Mouse (Mus musculus) embryonic stem cell, embryonic (primary cell): ENCODE results near the gene Cd37.

Experiments
- CTCF ChIA-PET, 4 experiments: fragments of 300-600 bp in 2 of 4; fragments of 350-600 bp in 2 of 4; sonication (Branson Sonifier 250); formaldehyde crosslinking; loops; one replicate each; lab custom pipeline; 2022; ENCODE audit warnings: inconsistent platforms in 2 of 4; lab: Charles Lee
- POLR2A ChIA-PET, 4 experiments: fragments of 300-600 bp in 2 of 4; fragments of 350-600 bp in 2 of 4; sonication (Branson Sonifier 250); formaldehyde crosslinking; loops; one replicate each; lab custom pipeline; 2022; ENCODE audit warnings: antibody characterized with exemption in 4 of 4, inconsistent platforms in 1 of 4; lab: Charles Lee

The Cd37 gene

DNA sequence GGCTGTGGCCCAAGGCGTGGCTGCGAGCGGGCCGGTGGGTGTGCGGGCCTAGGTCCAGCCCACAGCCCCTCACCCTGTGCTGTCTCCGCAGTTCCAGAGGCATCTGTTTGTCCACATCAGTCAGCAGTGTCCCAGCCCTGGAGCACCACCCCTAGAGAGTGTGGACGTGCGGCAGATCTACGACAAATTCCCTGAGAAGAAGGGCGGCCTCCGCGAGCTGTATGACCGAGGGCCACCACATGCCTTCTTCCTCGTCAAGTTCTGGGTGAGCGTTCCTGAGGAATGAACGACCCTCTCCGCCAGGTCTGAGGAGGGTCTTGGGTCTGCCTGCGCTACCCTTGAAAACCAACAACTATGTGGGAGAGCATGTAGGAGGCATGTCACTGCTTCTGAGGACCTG is 10.4 kb downstream of the Cd37 start:
- ChIA-PET POLR2A (interaction anchor here (0.8 to 4.6 kb wide), 31 partner anchors 9 to 298 kb away, joined by 3 to 29 read pairs (median 6); partner anchors contain the start of genes Tead2 (in 4 of the 4), Cd37 (in 3 of the 4), Aldh16a1 (in 2 of the 4) and Ccdc155 (in 2 of the 4)), CTCF (interaction anchor here in 3 of 4 experiments (0.5 to 2.3 kb wide), 8 partner anchors 24 to 181 kb away, joined by 3 to 9 read pairs (median 4); partner anchors contain the start of genes Aldh16a1 (in 1 of the 3), Ccdc155 (in 1 of the 3), Kcna7 (in 1 of the 3) and Pih1d1 (in 1 of the 3))

DNA sequence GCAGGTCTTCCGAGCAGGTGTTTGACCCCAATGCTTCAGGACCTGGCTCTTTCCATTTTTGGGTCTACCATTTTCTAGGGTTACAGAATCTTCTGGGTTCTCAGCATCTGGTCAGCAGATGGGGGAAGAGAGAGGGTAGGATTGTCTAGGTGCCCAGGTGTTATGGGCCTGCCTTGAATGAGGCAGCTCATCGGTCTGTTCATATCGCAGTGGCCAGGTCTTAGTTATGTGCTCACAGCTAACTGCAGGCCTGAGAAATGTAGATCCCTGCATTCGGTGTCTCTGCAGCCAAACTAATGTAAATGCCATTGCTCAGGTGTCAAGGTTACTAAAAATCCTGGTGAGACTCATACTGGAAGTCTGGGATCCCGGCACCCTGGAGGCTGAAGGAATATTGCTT is 12.5 kb downstream of the Cd37 start:
- POLR2A ChIA-PET, result interaction anchor here (0.7 to 3.3 kb wide), 12 partner anchors 8 to 134 kb away, joined by 3 to 18 read pairs (median 3); partner anchors contain the start of genes Tead2 (in 2 of the 4), Aldh16a1 (in 1 of the 4), Ccdc155 (in 1 of the 4) and Slc6a16 (in 1 of the 4)

GRCm38 (mm10) chr7:45224826-45225225 is 14.1 kb downstream of the Cd37 start:
- POLR2A ChIA-PET, result interaction anchor here (0.8 to 4.1 kb wide), 10 partner anchors 9 to 263 kb away, joined by 3 to 21 read pairs (median 4); partner anchors contain the start of genes Ccdc155 (in 1 of the 4), Slc6a16 (in 1 of the 4) and Tead2 (in 1 of the 4)
- CTCF ChIA-PET, result interaction anchor here in 1 of 4 experiments (0.6 kb wide), 1 partner anchor 108 kb away, joined by 5 read pairs; no protein-coding TSS in a partner anchor

More for the DNA sequence above, 12.5 kb downstream of the Cd37 start:
- CTCF ChIA-PET, result interaction anchor here in 2 of 4 experiments (0.6 to 0.7 kb wide), 2 partner anchors 20 to 172 kb away, joined by 3 to 4 read pairs; no protein-coding TSS in a partner anchor

- CTCF ChIA-PET, result interaction anchor here in 1 of 4 experiments (1.3 kb wide), 1 partner anchor 17 kb away, joined by 3 read pairs; the partner anchor contains the start of gene Ccdc155
Measured at GRCm38 (mm10) chr7:45221680-45222079, 17.2 kb downstream of the Cd37 start.

DNA sequence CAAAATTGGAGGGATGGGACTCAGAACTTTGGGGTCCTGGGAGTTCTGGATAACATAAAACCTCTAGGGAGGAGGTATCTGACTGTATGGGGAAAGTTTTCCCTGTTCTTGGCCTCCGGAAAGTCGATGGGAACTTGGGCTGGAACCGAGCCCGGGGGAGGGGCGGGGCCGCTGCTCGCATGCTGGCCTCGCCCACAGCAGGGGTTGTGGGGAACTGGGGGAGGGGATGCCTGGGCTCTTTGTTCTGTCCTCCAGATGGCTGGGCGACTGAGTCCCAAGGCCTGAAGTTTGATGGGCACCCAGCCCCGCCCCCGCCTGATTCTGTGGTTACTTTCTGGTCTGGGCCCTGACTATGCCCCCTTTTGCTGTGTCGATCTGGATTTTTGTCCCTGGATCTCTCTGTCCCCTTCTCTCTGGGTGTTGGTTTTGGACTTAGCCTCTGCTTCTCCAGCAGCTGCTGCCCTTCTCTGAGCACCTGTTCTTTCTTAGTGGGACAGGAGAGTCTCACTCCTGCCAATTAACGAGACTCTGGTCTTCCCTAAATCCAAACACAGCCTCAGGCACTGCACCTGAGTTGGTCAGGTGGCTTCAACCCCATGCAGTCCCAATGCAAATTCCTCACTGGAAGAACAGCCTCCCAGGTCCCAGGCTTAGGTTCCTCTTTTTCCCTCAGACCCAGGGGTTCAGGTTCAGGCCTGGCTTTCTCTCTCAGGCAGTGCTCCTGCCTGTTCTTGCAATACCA is 22.3 kb downstream of the Cd37 start:
- ChIA-PET CTCF (interaction anchor here in 2 of 4 experiments (0.6 to 1.2 kb wide), 4 partner anchors 18 to 558 kb away, joined by 3 to 6 read pairs (median 4); no protein-coding TSS in a partner anchor), POLR2A (interaction anchor here in 3 of 4 experiments (0.5 to 5.3 kb wide), 23 partner anchors 9 to 116 kb away, joined by 3 to 29 read pairs (median 5); partner anchors contain the start of genes Ccdc155 (in 2 of the 3), Aldh16a1 (in 1 of the 3), Pih1d1 (in 1 of the 3) and Slc6a16 (in 1 of the 3))

More at GRCm38 (mm10) chr7:45221680-45222079, 17.2 kb downstream of the Cd37 start:
- POLR2A ChIA-PET, result interaction anchor here in 2 of 4 experiments (1.3 to 4.1 kb wide), 5 partner anchors 9 to 14 kb away, joined by 3 to 21 read pairs (median 4); no protein-coding TSS in a partner anchor

- CTCF ChIA-PET, result interaction anchor here (0.6 to 1.2 kb wide), 13 partner anchors 18 to 813 kb away, joined by 3 to 7 read pairs (median 3); partner anchors contain the start of genes Gys1 (in 1 of the 4), Ntf5 (in 1 of the 4) and Slc6a16 (in 1 of the 4)
Measured at GRCm38 (mm10) chr7:45215673-45216441, 23.1 kb downstream of the Cd37 start, which contains the start of gene Tead2. Tead2 (plus strand) TSS chr7:45215753.

DNA sequence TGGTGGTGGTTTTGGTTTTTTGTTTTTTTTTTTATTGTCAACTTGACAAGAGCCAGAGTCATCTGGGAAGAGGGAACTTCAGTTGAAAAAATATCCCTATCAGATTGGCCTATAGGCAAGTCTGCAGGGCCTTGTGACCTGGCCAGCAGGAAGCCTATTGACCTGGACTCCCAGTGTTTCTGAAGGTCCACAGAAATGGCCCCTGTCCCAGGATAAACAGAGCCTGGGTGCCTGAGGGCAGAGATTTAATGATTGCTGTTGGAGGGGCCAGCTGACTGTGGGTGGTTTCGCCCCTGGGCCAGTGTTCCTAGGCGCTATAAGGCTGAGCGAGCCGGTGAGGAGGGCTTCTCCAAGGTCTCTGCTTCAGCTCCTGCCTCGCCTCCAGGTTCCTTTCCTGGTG is 25.2 kb downstream of the Cd37 start:
- ChIA-PET POLR2A (interaction anchor here (0.6 to 5.3 kb wide), 10 partner anchors 9 to 268 kb away, joined by 3 to 29 read pairs (median 5); partner anchors contain the start of genes Ccdc155 (in 2 of the 4), Aldh16a1 (in 1 of the 4), Cd37 (in 1 of the 4) and Tulp2 (in 1 of the 4)), CTCF (interaction anchor here in 2 of 4 experiments (0.6 to 1.3 kb wide), 2 partner anchors 91 to 558 kb away, joined by 3 read pairs; no protein-coding TSS in a partner anchor)

More at GRCm38 (mm10) chr7:45215673-45216441, 23.1 kb downstream of the Cd37 start, which contains the start of gene Tead2:
- POLR2A ChIA-PET, result interaction anchor here (0.5 to 5.3 kb wide), 43 partner anchors 8 to 1931 kb away, joined by 3 to 29 read pairs (median 4); partner anchors contain the start of genes Ccdc155 (in 3 of the 4), Aldh16a1 (in 1 of the 4), Cd37 (in 1 of the 4) and Pih1d1 (in 1 of the 4)

- ChIA-PET POLR2A (interaction anchor here in 3 of 4 experiments (0.5 to 4.0 kb wide), 11 partner anchors 8 to 237 kb away, joined by 3 to 16 read pairs (median 3); partner anchors contain the start of genes Ccdc155 (in 2 of the 3), Aldh16a1 (in 1 of the 3), Prmt1 (in 1 of the 3) and Slc6a16 (in 1 of the 3)), CTCF (interaction anchor here in 1 of 4 experiments (0.5 to 0.8 kb wide), 2 partner anchors 93 to 119 kb away, joined by 3 to 7 read pairs; no protein-coding TSS in a partner anchor)
Measured at GRCm38 (mm10) chr7:45212356-45212755, 26.6 kb downstream of the Cd37 start.

DNA sequence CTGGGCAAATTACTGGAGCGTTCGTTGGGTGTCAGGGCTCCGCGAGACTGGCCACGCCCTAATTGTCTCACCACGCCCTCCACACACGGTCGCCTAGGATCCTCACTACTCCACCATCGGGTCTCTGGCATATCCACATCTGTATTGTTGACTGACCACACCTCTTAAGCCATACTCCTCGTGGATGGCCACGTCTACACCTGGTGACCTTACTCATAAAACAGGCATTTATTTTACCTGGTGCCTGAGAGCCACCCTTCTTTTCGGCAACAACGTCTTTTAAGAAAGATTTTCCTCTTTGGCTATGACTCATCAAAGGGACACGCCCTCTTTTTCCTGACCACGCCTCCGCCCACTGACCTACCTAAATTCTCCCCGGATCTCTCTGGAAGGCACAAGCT is 27.1 kb downstream of the Cd37 start, which contains the start of gene Dkkl1:
Dkkl1 (minus strand) TSS at position 297 of the 401 bp plus-strand sequence.
- ChIA-PET POLR2A (interaction anchor here in 3 of 4 experiments (0.5 to 1.4 kb wide), 6 partner anchors 17 to 238 kb away, joined by 3 to 9 read pairs (median 3); partner anchors contain the start of gene Prmt1 (in 1 of the 3)), CTCF (interaction anchor here in 2 of 4 experiments (0.5 to 1.1 kb wide), 2 partner anchors 39 to 120 kb away, joined by 3 to 4 read pairs; no protein-coding TSS in a partner anchor)

GRCm38 (mm10) chr7:45211070-45211469 is 27.8 kb downstream of the Cd37 start:
- ChIA-PET POLR2A (interaction anchor here in 3 of 4 experiments (0.6 to 1.1 kb wide), 5 partner anchors 10 to 360 kb away, joined by 3 to 4 read pairs (median 3); no protein-coding TSS in a partner anchor), CTCF (interaction anchor here in 1 of 4 experiments (1.1 kb wide), 1 partner anchor 38 kb away, joined by 4 read pairs; no protein-coding TSS in a partner anchor)

DNA sequence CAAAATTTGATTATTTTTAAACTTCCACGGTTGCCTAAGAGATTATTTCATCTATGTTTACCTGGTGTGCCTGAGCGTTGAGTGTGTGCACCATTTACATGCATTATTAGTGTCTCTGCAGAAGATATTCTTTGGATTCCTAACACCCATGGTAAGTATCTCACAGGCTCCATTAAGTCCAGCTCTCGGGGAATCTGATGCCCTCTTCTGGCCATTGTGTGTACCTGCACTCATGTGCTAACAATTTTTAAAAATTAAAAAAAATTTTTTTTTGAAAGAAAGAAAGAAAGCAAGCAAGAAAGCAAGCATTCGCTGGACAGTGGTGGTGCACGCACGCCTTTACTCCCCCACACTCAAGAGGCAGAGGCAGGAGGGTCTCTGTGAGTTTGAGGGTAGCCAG is 30.7 kb downstream of the Cd37 start:
- POLR2A ChIA-PET, result interaction anchor here in 3 of 4 experiments (0.5 to 2.5 kb wide), 11 partner anchors 20 to 436 kb away, joined by 3 to 10 read pairs (median 5); partner anchors contain the start of genes Aldh16a1 (in 1 of the 3) and Cd37 (in 1 of the 3)
- CTCF ChIA-PET, result interaction anchor here in 3 of 4 experiments (0.6 to 2.7 kb wide), 9 partner anchors 10 to 626 kb away, joined by 3 to 10 read pairs (median 3); partner anchors contain the start of genes Aldh16a1 (in 1 of the 3) and Pih1d1 (in 1 of the 3)

- CTCF ChIA-PET, result interaction anchor here in 3 of 4 experiments (0.6 to 1.6 kb wide), 25 partner anchors 10 to 284 kb away, joined by 3 to 10 read pairs (median 3); partner anchors contain the start of genes Flt3l (in 1 of the 3) and Gm45713 (in 1 of the 3)
- POLR2A ChIA-PET, result interaction anchor here (0.6 to 2.5 kb wide), 80 partner anchors 8 to 828 kb away, joined by 3 to 18 read pairs (median 4); partner anchors contain the start of genes Snrnp70 (in 3 of the 4), Tead2 (in 3 of the 4), Aldh16a1 (in 2 of the 4) and Pih1d1 (in 2 of the 4)
Measured at GRCm38 (mm10) chr7:45204380-45205143, 34.4 kb downstream of the Cd37 start, which contains the start of gene Ccdc155. Ccdc155 (minus strand) TSS chr7:45204892.

GRCm38 (mm10) chr7:45202654-45203053 is 36.3 kb downstream of the Cd37 start:
- ChIA-PET POLR2A (interaction anchor here in 3 of 4 experiments (0.5 to 1.4 kb wide), 7 partner anchors 48 to 603 kb away, joined by 3 to 4 read pairs (median 3); partner anchors contain the start of gene Aldh16a1 (in 2 of the 3)), CTCF (interaction anchor here in 1 of 4 experiments (0.6 to 0.7 kb wide), 4 partner anchors 33 to 129 kb away, joined by 3 read pairs; no protein-coding TSS in a partner anchor)

DNA sequence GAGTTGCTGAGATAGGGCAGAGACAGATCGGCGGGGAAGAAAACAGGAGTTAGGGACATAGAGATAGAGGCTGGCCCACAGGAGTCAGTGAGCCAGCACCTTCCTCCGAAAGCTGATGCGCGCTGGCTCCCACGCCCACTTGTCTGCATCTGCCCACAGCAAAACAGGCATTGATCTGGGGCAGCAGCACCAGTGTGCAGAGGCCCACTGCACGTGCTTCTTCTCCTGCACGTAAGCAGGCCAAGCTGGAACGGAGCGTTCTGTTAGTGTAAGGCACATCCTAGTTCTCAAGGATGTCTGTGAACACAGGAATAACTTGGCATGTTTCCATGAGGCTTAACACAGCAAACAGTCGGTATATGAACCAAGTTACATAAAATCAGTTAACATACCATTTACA is 40.0 kb downstream of the Cd37 start:
- ChIA-PET CTCF (interaction anchor here (0.5 to 3.2 kb wide), 41 partner anchors 8 to 236 kb away, joined by 3 to 37 read pairs (median 4); partner anchors contain the start of genes Flt3l (in 1 of the 4), Gm45713 (in 1 of the 4), Gys1 (in 1 of the 4) and Rras (in 1 of the 4)), POLR2A (interaction anchor here (0.5 to 2.4 kb wide), 30 partner anchors 9 to 561 kb away, joined by 3 to 13 read pairs (median 3); partner anchors contain the start of genes Aldh16a1 (in 2 of the 4), Pih1d1 (in 2 of the 4), Cd37 (in 1 of the 4) and Rcn3 (in 1 of the 4))
